Mouse (Mus musculus) lung, embryonic 14.5 days (tissue): Measurements from ENCODE around the gene Zfp787. TPM values are rescaled to one million over a fixed set of nuclear protein-coding genes. Genes with fewer than 3 reads are reported as not detected.
"Not testable (repeated sequence)": the region's sequence is repeated elsewhere in the genome, so short reads cannot be mapped to it uniquely, and the experiment has no call there.

Experiments
- ATAC-seq: fragments of 200-750 bp; cut with Nextera tagmentation; 2 replicates; pipeline ENCODE4 v1.8.0; 2017; ENCODE audit warnings: mild to moderate bottlenecking, moderate TSS enrichment, moderate library complexity; ENCODE audit not compliant: insufficient read depth
- DNase-seq: peaks from one replicate; pipeline ENCODE4 v3.0.0-alpha.2; 2015
- H3K27ac ChIP-seq: fragments of 300-500 bp; sonication (generic); 2 replicates; pipeline ENCODE4 v1.5.1; 2014; ENCODE audit warnings: low read depth, mild to moderate bottlenecking, moderate library complexity
- H3K27me3 ChIP-seq: fragments of 300-500 bp; sonication (generic); 2 replicates; pipeline ENCODE4 v1.6.1; 2014; ENCODE audit warnings: low read length, control low read depth; ENCODE audit not compliant: insufficient read depth
- H3K36me3 ChIP-seq: fragments of 300-500 bp; sonication (generic); 2 replicates; pipeline ENCODE4 v1.6.1; 2014; ENCODE audit warnings: control low read depth; ENCODE audit not compliant: insufficient read depth
- H3K4me1 ChIP-seq: fragments of 300-500 bp; sonication (generic); 2 replicates; pipeline ENCODE4 v1.6.1; 2014; ENCODE audit warnings: antibody characterized with exemption, control low read depth; ENCODE audit not compliant: insufficient read depth
- H3K4me2 ChIP-seq: fragments of 300-500 bp; sonication (generic); 2 replicates; pipeline ENCODE4 v1.6.1; 2014; ENCODE audit warnings: mild to moderate bottlenecking
- H3K4me3 ChIP-seq: fragments of 300-500 bp; sonication (generic); 2 replicates; pipeline ENCODE4 v1.5.1; 2014; ENCODE audit warnings: low read depth, low read length
- H3K9ac ChIP-seq: fragments of 300-500 bp; sonication (generic); 2 replicates; pipeline ENCODE4 v1.6.1; 2014
- H3K9me3 ChIP-seq: fragments of 300-500 bp; sonication (generic); 2 replicates; pipeline ENCODE4 v1.6.1; 2016; ENCODE audit warnings: low read depth, low read length, control low read depth
- CTCF ChIP-seq: IDR thresholded peaks from 2 replicates; pipeline ENCODE4 v1.5.1; 2016; ENCODE audit warnings: antibody characterized with exemption, low read depth
- WGBS: fragments of 180-500 bp; shearing (Covaris S2); extraction: QIAGEN DNeasy Blood & Tissue Kit; methylation state at CpG from one replicate; pipeline ENCODE4 v1.1.7; 2014; 5-methylcytosine and 5-hydroxymethylcytosine counted together
- polyA plus RNA-seq: library from polyadenylated mRNA; unstranded; fragments of >200 nt; fragmentation: Nextera tagmentation; extraction: Ambion mirVana; gene quantifications from 2 replicates; pipeline ENCODE4 v1.2.1, GENCODE M21; 2014

Zfp787 gene
- polyA plus RNA-seq, 1 experiment from 2014 or later = 12.7 TPM

DNA sequence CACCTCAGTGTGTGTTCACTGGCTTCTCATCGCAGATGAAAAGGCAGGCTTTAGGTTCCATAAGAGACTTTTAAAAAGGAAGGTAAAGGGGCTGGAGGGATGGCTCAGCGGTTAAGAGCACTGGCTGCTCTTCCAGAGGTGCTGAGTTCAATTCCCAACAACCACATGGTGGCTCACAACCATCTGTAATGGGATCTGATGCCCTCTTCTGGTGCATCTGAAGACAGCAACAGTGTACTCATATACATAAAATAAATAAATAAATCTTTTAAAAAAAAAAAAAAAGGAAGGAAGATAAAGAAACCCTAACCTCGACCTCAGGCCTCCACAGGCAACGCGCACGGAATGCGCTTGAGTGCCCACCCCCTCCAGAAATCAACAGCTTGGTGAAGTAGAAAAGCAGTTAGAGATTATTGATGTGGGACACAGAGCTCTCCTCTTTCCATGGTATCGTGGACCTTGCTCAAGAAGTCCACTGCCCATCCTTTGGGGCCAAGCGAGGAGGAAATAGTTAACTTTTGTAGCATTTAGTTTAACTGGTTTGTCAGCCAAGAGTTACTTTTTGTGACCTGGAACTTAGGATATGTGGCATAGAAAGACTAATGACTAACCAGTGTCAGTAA, 18.7 kb upstream of the Zfp787 start:
- not testable (repeated sequence) for H3K27me3 ChIP-seq, H3K9me3 ChIP-seq, H3K4me3 ChIP-seq, H3K27ac ChIP-seq, H3K9ac ChIP-seq, DNase-seq, ATAC-seq, H3K4me2 ChIP-seq, H3K4me1 ChIP-seq
- H3K36me3 ChIP-seq = 0 out of 2 replicates have a peak, but pooled peaks cover 22% of the 10 kb centered on the region
- TF ChIP-seq CTCF = peak; percentile 19; the same call in 1 of the 2 replicates
- WGBS = 74% methylated on average over 9 of the region's 9 CpGs

DNA sequence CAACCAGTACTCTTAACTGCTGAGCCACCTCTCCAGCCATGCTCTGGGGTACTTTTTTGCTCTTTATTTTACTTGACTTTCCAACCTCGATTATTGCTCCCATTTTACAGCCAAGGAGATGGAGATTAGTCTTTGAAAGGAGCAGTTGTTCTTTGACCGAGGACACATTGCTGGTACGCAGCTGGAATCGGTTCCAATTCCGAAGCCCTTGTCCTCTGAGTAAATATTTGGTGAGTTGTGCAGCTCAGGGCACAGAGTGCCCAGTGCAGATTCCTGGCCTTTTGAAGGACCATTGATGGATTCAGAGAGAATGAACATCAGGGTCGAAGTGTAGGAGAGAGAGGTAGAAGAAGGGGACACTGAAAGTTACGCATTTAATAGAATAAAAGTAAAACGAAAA, 18.1 kb upstream of the Zfp787 start:
- TF ChIP-seq CTCF = no peak
- H3K4me3 ChIP-seq = no peak overlapping the region
- 0 out of 2 replicates have a peak, but pooled peaks cover 19% of the 10 kb centered on the region for H3K36me3 ChIP-seq
- H3K9me3 ChIP-seq = no peaks in the 10 kb centered on the region
- H3K4me2 ChIP-seq = peak overlapping the region; percentile 95
- H3K9ac ChIP-seq = no peak overlapping the region
- H3K4me1 ChIP-seq = no peaks in the 10 kb centered on the region
- no peaks in the 10 kb centered on the region for H3K27me3 ChIP-seq
- ATAC-seq = no peak
- DNase-seq = no peak
- 71% methylated on average over 8 of the region's 8 CpGs for whole genome bisulfite sequencing
- no peak overlapping the region for H3K27ac ChIP-seq

DNA sequence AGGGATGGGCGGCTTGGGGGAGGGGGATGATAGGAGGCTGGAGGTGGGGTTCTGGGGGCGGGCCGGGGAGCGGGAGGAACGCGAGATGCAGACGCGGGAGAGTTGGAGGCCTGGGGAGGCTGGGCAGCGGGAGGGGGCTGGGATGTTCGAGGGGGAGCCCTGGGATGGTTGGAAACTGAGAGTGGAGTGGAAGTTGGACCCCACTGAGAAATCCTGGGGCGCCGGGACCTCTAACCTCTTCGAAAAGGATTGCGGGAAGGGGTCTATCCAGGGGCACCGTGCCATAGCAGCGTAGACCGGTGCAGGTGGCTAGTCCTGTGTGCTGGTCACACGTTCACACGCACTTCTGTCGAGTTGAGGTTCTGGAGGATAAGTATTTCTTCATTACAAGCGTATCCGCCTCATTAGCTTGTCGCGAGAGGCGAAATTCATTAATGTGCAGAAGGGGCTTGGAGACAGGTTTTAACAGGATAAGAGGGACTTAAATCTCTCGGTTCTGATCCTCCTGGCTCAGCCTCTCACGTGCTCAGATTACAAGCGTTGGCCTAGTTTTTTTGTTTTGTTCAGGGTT, 17.0 kb upstream of the Zfp787 start:
- H3K9ac ChIP-seq = peak overlapping the region; percentile 79
- peak overlapping the region; percentile 43 for H3K27ac ChIP-seq

DNA sequence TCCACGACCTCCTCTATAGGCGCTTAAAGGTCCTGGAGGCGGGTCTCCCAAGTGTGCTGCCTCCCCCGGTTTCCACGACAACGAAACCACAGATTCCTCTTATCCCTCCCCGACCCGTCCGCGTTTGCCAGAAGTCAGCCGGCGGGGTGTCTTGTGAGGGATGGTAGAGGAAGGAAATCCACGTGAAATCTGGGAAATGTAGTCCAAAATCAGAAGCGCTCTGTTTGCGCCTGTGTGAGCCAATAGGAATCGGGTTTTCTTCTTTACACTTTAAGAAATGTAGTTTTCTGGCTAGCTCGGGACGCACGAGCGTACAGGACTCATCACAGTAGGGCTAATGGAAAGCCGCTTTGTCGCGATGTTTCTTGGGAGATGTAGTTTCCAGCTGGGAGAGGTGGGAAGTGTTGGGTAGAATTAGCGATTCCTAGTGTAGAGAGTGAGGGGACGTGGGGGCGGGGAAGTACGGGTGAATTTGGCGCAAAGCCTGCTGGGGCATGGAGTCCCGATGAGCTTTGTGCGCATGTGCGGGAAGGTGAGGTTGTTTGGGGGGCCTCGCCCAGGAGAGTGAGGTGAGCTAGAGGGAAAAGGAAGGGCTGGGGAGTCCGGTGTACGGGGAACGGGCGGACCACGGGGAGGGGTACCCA, 16.3 kb upstream of the Zfp787 start, which contains the start of gene Zfp444:
Gene Zfp444 (plus strand): TSS at position 221 of the 644 bp plus-strand sequence.
- Histone ChIP-seq H3K27me3 (no peaks in the 10 kb centered on the region), H3K9ac (peak within 1 kb of the TSS; percentile 79), H3K4me1 (no peaks in the 10 kb centered on the region), H3K9me3 (no peaks in the 10 kb centered on the region), H3K36me3 (0 out of 2 replicates have a peak, but pooled peaks cover 17% of the 10 kb centered on the region), H3K27ac (peak within 1 kb of the TSS; percentile 55), H3K4me3 (peak within 1 kb of the TSS; percentile 69), H3K4me2 (peak within 1 kb of the TSS; percentile 95)
- WGBS = under 1% methylated on average over 37 of the region's 37 CpGs
- ATAC-seq (peak; percentile 99), DNase-seq (peak; percentile 98)
- no peak for TF ChIP-seq CTCF

More for the DNA sequence above, 17.0 kb upstream of the Zfp787 start:
- Histone ChIP-seq H3K9me3 (no peaks in the 10 kb centered on the region), H3K27me3 (no peaks in the 10 kb centered on the region), H3K36me3 (0 out of 2 replicates have a peak, but pooled peaks cover 17% of the 10 kb centered on the region), H3K4me3 (peak overlapping the region; percentile 69), H3K4me1 (no peaks in the 10 kb centered on the region), H3K4me2 (peak overlapping the region; percentile 95)
- DNase-seq = peak; percentile 39
- no peak for TF ChIP-seq CTCF
- peak; percentile 38 for ATAC-seq
- under 1% methylated on average over 28 of the region's 28 CpGs for WGBS

DNA sequence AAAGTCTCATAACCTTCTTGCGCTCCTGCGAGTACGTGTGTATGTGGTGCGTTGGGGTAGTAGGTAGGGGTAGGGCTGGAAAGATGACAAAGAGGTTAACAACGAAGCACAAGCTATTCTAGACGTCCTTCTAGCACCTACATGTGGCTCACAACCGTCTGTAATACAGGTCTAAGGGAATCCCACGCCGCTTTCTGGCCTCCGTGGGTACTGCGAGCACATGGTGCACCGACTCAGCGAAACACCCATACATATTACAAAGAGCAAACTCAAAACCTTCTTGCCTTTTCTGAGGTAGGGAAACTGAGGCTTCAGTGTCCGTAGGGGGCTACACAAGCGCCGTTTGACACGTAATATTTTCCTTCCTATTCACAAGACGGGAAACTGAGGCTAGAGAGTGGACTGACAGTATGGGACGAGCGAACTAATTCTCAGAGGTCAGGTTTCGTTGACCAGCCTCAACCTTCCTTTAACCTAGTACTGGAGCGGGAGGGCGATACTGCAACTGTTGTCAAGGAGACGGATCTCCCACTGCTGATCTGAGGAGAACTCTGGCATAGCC, 15.7 kb upstream of the Zfp787 start:
- ATAC-seq (peak; percentile 44), DNase-seq (peak; percentile 81)
- Histone ChIP-seq H3K9me3 (no peaks in the 10 kb centered on the region), H3K4me2 (peak overlapping the region; percentile 95), H3K36me3 (0 out of 2 replicates have a peak, but pooled peaks cover 14% of the 10 kb centered on the region), H3K27me3 (no peaks in the 10 kb centered on the region), H3K4me1 (no peaks in the 10 kb centered on the region), H3K4me3 (peak overlapping the region; percentile 69), H3K27ac (peak overlapping the region; percentile 55), H3K9ac (peak overlapping the region; percentile 48)
- TF ChIP-seq CTCF = peak; percentile 47
- 1% methylated on average over 24 of the region's 24 CpGs for WGBS

DNA sequence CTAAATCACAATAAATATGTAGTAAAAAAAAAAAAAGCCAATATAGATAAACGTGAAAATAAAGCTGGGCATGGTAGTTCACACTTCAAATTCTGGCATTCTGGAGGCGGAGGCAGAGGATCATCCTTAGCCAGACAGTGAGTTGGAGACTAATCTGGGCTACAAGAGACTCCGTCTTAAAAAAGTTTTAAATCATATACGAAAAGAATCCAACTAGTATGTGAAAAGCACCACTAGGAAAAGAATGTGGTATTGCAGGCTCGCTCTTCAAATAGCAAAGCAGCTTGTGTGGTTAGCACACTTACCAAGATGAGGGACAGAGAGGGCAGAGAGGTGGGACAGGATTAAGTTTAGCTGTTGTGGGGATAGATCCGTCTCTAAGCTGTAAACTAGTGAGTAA, 15.1 kb upstream of the Zfp787 start:
- no peak for TF ChIP-seq CTCF
- Histone ChIP-seq H3K27me3 (no peaks in the 10 kb centered on the region), H3K27ac (peak overlapping the region; percentile 55), H3K36me3 (0 out of 2 replicates have a peak, but pooled peaks cover 12% of the 10 kb centered on the region), H3K4me3 (0 out of 2 replicates have a peak overlapping the region, but pooled peaks have one; percentile 69), H3K4me2 (peak overlapping the region; percentile 95), H3K4me1 (no peaks in the 10 kb centered on the region), H3K9me3 (no peaks in the 10 kb centered on the region), H3K9ac (peak overlapping the region; percentile 48)
- DNase-seq = peak; percentile 34
- WGBS = 35% methylated on average over 6 of the region's 6 CpGs
- no peak for ATAC-seq
